Mouse (Mus musculus): ENCODE data around the gene Coq6. TPM values are rescaled to one million over a fixed set of nuclear protein-coding genes. Genes with fewer than 3 reads are reported as not detected.

The Coq6 gene
- polyA plus RNA-seq, 1 experiment from 2014 or later: 53.7 TPM

DNA sequence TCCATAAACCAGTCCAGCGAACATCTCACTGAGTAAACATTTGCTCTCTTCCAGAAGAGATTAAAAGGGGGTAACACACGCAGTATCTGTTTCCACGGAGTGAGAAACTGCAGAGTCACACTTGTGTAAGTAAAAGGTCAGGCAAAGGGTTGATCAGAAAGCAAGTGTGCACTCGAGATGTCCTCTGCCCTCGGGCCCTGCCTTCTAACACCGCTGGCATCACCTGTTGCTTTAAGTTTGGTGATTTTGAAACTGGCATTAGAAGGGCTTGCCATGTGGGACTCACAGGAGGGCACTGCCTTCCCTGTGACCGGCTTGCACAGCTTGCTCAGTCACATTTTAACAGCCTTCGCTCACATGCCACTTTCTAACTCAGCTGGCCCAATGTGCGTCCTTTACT lies 38.2 kb downstream of the Coq6 start:
- no peaks in the 10 kb centered on the region for H3K9me3 ChIP-seq
- peaks cover 20% of the 10 kb centered on the region for H3K4me1 ChIP-seq
- H3K27me3 ChIP-seq (ENCODE audit: insufficient read depth, poor library complexity, severe bottlenecking): no peaks in the 10 kb centered on the region
- no peak overlapping the region for H3K4me3 ChIP-seq
- WGBS: 76% methylated on average over 9 of the region's 9 CpGs
- H3K27ac ChIP-seq: no peak overlapping the region
- H3K36me3 ChIP-seq: 0 out of 2 replicates have a peak, but pooled peaks cover 3% of the 10 kb centered on the region
- no peak for DNase-seq (ENCODE audit: low spot score)

DNA sequence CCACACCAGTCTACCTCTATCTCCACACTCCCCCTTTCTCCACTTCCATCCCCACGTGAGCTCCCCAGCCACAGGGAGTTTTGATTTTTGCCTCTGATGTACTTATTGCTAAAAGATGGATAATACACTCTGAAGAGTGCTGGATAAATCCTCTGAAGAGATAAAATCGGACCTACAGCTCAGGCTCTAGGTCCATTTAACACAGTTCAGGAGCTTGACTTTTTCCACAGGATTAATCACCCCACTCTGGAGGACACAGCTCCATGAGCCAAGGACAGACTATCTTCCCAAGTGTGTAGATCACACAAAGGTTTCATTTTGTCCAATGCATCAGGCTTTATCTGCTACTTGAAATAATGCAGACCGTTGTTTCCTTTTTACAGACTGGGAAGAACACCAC lies 38.6 kb downstream of the Coq6 start:
- no peaks in the 10 kb centered on the region for H3K27me3 ChIP-seq (ENCODE audit: insufficient read depth, poor library complexity, severe bottlenecking)
- H3K9me3 ChIP-seq: no peaks in the 10 kb centered on the region
- H3K4me1 ChIP-seq: peaks cover 20% of the 10 kb centered on the region
- no peak overlapping the region for H3K27ac ChIP-seq
- WGBS: 71% methylated on average over 3 of the region's 3 CpGs
- H3K36me3 ChIP-seq: 0 out of 2 replicates have a peak, but pooled peaks cover 3% of the 10 kb centered on the region
- no peak overlapping the region for H3K4me3 ChIP-seq
- no peak for DNase-seq (ENCODE audit: low spot score)

DNA sequence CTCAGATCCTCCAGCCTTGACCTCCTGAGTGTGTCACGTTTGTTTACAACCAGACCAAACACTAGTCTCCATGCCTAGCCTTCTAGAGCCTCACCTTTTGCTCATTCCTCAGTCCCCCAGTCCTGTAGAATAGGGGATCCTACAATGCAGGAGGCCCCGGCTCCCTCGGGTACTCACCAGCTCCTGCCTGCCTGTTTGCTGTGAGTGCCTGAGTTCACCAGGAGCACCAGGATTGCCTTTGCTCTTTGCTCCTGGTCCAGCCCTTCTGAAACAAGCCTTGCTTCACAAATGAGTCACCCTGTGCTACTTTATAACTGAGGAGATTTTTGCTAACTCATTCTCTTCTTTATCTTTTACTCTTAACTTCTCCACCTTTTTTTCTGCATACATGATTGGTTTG lies 39.2 kb downstream of the Coq6 start:
- Histone ChIP-seq H3K4me1 (peaks cover 20% of the 10 kb centered on the region), H3K4me3 (no peak overlapping the region), H3K27me3 (ENCODE audit: insufficient read depth, poor library complexity, severe bottlenecking) (no peaks in the 10 kb centered on the region), H3K9me3 (no peaks in the 10 kb centered on the region), H3K27ac (no peak overlapping the region), H3K36me3 (0 out of 2 replicates have a peak, but pooled peaks cover 3% of the 10 kb centered on the region)
- 67% methylated on average over 3 of the region's 3 CpGs for WGBS
- DNase-seq (ENCODE audit: low spot score): no peak

DNA sequence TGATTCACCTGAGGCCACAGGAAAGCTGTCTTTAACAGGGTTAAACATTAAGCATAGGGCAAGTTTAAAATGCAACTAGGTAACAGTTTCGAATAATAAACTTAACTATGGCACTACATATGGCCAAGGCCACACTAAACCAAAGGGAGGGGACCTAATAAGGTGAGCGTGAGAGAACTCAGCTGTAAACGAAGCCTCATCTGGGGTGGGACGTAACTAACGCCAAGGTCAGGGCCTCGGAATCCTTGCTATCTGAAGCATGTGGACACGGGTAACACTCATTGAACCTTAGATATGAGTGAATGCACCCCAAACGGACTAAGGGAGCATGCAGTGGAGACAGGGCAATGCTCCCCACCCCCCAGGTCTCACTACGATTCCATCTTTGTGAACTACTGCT lies 41.5 kb downstream of the Coq6 start:
- Histone ChIP-seq H3K4me1 (peaks cover 24% of the 10 kb centered on the region), H3K27ac (no peak overlapping the region), H3K27me3 (ENCODE audit: insufficient read depth, poor library complexity, severe bottlenecking) (no peaks in the 10 kb centered on the region), H3K36me3 (no peaks in the 10 kb centered on the region), H3K9me3 (no peaks in the 10 kb centered on the region), H3K4me3 (no peak overlapping the region)
- no peak for DNase-seq (ENCODE audit: low spot score)
- 60% methylated on average over 9 of the region's 9 CpGs for WGBS

DNA sequence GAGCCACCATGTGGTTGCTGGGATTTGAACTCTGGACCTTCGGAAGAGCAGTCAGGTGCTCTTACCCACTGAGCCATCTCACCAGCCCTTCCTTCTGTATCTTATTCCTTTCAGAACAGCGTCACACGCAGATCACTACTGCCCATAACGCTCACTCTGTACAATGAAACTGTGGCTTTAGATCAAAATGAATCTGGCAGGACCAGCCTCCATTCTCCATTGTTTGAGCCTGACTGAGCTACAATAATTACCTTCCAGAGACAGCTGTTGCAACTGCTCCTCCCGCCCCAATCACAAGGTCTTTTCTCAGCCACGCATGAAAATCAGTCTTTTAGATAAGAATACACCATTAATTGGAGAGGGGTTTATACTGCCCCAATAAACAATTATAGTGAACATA lies 43.1 kb downstream of the Coq6 start:
- Histone ChIP-seq H3K9me3 (no peaks in the 10 kb centered on the region), H3K27me3 (ENCODE audit: insufficient read depth, poor library complexity, severe bottlenecking) (no peaks in the 10 kb centered on the region), H3K4me1 (peaks cover 33% of the 10 kb centered on the region), H3K36me3 (no peaks in the 10 kb centered on the region), H3K4me3 (no peak overlapping the region), H3K27ac (no peak overlapping the region)
- DNase-seq (ENCODE audit: low spot score): no peak
- 93% methylated on average over 6 of the region's 6 CpGs for WGBS

DNA sequence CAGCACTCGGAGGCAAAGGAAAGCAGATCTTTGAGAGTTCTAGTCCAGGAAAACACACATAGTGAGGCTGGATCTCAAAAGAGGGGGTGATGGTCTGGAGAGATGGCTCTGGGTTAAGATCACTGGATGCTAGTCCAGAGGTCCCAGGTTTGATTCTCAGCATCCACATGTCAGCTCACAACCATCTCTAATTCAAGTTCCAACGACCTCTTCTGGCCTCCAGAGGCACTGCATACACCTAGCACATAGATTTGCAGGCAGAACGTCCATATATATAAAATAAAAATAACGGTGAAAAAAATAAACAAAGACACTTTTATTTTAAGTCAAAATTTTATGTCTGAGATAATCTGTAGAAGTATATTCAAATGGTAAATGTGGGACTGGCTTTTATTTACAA lies 45.8 kb downstream of the Coq6 start:
- Histone ChIP-seq H3K9me3 (no peaks in the 10 kb centered on the region), H3K4me1 (peaks cover 22% of the 10 kb centered on the region), H3K36me3 (no peaks in the 10 kb centered on the region), H3K4me3 (no peak overlapping the region), H3K27ac (no peak overlapping the region), H3K27me3 (ENCODE audit: insufficient read depth, poor library complexity, severe bottlenecking) (no peaks in the 10 kb centered on the region)
- 57% methylated on average over 4 of the region's 4 CpGs for WGBS
- no peak for DNase-seq (ENCODE audit: low spot score)

DNA sequence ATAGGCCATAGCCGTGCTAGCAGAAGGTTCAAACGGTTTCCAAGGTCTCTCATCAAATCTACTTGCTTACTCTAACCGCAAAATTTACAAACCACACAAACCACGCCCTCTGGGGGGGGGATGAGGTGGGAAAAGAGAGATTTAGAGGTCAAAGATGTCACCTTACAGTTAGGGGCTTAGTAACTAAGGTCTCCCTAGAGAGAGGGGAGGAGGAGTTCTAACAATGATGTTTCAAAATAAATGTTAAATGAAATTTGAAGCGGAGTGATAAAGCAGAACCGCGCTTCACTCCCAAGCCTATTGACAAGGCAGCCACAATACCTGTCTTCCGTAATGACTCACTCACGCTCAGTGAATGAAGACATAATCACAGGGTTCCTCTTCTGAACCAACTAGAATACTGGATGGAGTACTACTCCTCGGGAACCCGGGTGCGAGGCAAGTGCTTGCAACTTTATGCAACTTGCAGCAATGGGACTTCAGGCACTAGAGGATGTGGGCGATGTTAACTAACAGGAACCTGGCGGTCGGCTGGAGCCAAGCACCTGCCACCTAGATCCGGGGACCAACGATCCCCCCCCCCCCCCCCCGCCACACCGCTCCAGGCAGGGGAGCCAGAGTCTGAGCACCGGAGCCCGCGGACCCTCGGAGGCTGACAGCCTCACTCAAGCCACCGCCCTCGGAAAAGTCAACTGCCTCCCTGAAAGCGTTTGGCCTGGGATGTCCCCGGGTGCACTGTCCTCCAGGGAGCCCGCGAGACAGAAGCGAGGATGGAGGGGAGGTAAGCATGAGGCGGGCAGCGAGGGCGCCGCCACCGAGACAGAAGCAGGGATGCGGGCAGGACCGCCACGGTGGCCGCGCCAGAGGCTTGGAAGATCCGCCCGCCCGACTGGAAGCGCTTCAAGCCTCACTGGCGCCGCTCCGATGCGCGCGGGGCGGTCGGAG lies 46.7 kb downstream of the Coq6 start:
- no peak for DNase-seq (ENCODE audit: low spot score)
- Histone ChIP-seq H3K4me1 (peaks cover 18% of the 10 kb centered on the region), H3K9me3 (no peaks in the 10 kb centered on the region), H3K4me3 (peak overlapping the region; percentile 87), H3K27me3 (ENCODE audit: insufficient read depth, poor library complexity, severe bottlenecking) (no peaks in the 10 kb centered on the region), H3K27ac (peak overlapping the region; percentile 92), H3K36me3 (no peaks in the 10 kb centered on the region)
- WGBS: 2% methylated on average over 52 of the region's 52 CpGs

DNA sequence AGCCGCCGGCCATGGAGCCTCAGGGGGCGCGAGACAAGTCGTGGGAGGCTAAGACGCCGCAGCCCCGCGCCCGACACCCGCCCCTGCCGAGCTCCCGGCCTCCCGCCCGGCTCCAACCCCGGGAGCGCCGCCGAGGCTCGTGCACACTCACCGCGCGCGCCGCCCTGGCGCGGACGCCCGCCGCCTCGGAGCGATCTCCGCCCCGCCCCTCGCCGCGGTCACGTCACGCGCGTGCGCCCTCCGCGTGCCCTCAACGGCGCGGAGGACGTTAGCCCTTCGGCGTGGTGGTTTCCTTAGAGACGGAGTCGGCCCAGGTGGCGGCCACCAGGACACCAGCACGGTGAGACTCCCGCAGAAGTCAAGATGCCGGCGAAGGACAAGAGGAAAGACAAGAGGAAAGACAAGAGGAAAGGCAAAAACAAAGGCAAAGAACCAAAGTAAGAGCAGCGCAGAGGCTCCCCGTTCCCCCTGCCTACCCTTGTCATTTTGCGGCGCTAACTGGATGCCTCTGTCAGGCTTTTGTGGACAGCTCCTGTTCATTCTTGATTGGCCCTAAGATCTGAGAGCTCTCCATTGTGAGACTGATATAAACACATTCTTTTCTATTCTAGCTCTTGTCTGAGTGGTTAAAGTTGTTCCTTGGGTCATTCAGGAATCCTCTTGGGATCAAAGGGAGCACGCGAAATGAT lies 47.5 kb downstream of the Coq6 start, which contains the start of the genes Entpd5 and Bbof1:
TSS of gene Entpd5 (minus strand) at position 211 of the 689 bp plus-strand sequence.
TSS of gene Bbof1 (plus strand) at position 253 of the 689 bp plus-strand sequence.
- Histone ChIP-seq H3K4me1 (peaks cover 18% of the 10 kb centered on the region), H3K36me3 (no peaks in the 10 kb centered on the region), H3K4me3 (peak within 1 kb of the TSS; percentile 87), H3K27ac (peak within 1 kb of the TSS; percentile 92), H3K9me3 (no peaks in the 10 kb centered on the region), H3K27me3 (ENCODE audit: insufficient read depth, poor library complexity, severe bottlenecking) (no peaks in the 10 kb centered on the region)
- WGBS: 2% methylated on average over 59 of the region's 63 CpGs
- DNase-seq (ENCODE audit: low spot score): peak; percentile 90

DNA sequence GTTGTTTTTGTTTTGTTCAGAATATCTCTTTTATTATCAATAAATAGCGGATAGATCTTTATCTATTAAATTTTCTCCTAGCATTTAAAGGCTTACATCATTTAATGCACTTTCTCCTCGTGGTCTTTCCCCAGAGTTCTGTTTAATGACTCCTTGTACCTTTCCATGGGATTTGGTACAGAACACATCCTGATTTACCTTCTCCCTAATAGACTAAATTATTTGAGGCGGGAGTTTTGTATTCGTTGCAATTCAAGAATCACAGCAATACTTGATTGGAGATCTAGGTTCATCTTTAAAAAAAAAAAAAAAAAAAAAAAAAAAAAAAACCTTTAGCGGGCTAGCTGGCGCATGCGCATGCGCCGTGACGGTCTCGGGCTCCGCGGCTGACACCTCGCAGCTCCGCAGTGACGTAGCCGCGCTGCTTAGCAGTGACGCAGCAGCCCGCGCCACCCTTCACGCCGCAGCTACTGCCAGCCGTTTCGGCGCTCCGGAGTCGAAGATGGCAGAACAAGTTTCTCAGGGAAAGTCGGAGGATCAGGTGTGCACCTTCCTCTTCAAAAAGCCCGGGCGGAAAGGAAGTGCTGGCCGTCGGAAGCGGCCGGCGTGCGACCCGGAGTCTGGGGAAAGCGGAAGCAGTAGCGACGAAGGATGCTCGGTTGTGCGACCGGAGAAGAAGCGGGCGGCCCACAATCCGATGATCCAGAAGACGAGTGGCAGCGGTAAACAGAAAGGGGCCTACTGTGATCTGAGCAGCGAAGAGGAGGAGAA lies 55.6 kb downstream of the Coq6 start, which contains the start of gene Rnf113a2:
TSS of gene Rnf113a2 (plus strand) at position 363 of the 771 bp plus-strand sequence.
- Histone ChIP-seq H3K4me3 (peak within 1 kb of the TSS; percentile 66), H3K27ac (peak within 1 kb of the TSS; percentile 89), H3K9me3 (no peaks in the 10 kb centered on the region), H3K36me3 (peaks cover 5% of the 10 kb centered on the region; the same call in 1 of the 2 replicates), H3K4me1 (0 out of 2 replicates have a peak, but pooled peaks cover 2% of the 10 kb centered on the region), H3K27me3 (ENCODE audit: insufficient read depth, poor library complexity, severe bottlenecking) (no peaks in the 10 kb centered on the region)
- peak; percentile 91 for DNase-seq (ENCODE audit: low spot score)
- WGBS: 3% methylated on average over 50 of the region's 50 CpGs

DNA sequence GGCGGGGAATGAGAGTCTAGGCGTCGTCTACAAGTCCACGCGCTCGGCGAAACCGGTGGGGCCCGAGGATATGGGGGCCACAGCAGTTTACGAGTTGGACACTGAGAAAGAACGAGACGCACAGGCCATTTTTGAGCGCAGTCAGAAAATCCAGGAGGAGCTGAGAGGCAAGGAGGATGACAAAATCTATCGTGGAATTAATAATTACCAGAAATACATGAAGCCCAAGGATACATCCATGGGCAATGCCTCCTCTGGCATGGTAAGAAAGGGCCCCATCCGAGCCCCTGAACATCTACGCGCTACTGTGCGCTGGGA lies 56.1 kb downstream of the Coq6 start:
- DNase-seq (ENCODE audit: low spot score): no peak
- no peaks in the 10 kb centered on the region for H3K27me3 ChIP-seq (ENCODE audit: insufficient read depth, poor library complexity, severe bottlenecking)
- H3K27ac ChIP-seq: peak overlapping the region; percentile 89
- no peaks in the 10 kb centered on the region for H3K9me3 ChIP-seq
- 0 out of 2 replicates have a peak, but pooled peaks cover 2% of the 10 kb centered on the region for H3K4me1 ChIP-seq
- WGBS: 35% methylated on average over 18 of the region's 18 CpGs
- peaks cover 5% of the 10 kb centered on the region; the same call in 1 of the 2 replicates for H3K36me3 ChIP-seq
- H3K4me3 ChIP-seq: peak overlapping the region; percentile 66
